Mouse (Mus musculus) bone marrow macrophage, adult 2 months (primary cell): ENCODE measurements around the gene Spsb3.

ENCODE experiments used
- CTCF ChIP-seq: IDR thresholded peaks from 2 replicates; pipeline ENCODE4 v1.5.1; 2012; ENCODE audit warnings: low read depth, mild to moderate bottlenecking, low read length, moderate library complexity
- POLR2A ChIP-seq: IDR thresholded peaks from 2 replicates; pipeline ENCODE4 v1.6.1; 2012; ENCODE audit warnings: mild to moderate bottlenecking, low read depth, low read length, borderline replicate concordance

DNA sequence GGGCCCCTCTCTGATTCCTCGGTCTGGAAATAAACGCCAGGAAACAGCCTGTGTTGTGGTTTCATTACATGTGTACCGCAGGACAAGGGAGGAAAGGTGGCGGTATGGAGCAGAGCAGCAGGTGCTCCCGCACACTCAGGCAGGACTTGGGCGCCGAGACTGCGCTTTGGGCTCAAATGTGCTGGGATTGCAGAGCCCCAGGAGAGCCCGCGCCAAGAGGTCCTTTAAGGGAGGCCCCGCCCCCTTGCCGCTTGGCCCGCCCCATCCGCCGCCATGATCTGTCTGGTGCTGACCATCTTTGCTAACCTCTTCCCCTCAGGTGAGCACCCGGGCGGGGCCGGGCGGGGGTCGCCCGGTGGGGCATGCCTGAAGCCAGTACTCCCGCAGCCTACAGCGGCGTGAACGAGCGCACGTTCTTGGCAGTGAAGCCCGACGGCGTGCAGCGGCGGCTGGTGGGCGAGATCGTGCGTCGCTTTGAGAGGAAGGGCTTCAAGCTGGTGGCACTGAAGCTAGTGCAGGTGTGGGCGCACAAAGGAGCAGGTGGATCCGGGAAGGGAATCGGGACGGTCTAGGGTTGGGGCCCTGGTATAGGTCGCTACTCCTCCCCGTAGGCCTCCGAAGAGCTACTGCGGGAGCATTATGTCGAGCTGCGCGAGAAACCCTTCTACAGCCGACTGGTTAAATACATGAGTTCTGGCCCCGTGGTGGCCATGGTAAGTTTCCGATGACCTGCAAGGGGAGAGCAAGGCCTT is 10.0 kb downstream of the Spsb3 start, which contains the start of gene Nme3:
- TF ChIP-seq CTCF (no peak), POLR2A (no peak)
